Mouse (Mus musculus): ENCODE measurements at regions not wholly inside any gene's neighbourhood (a gene's known extent, or its start where the extent isn't known, plus 50 kb on each side); places are given as distances from the start of the nearest gene placed in this dataset.

- Histone ChIP-seq H3K9ac (ENCODE audit: insufficient read depth, low read depth) (no peak overlapping the region), H3K4me2 (ENCODE audit: insufficient read depth, low read depth, poor library complexity, severe bottlenecking) (no peak overlapping the region), H3K36me3 (replicated peaks in 1 of 2; ENCODE audit: control insufficient read depth in 1 of 2, insufficient read depth in 1 of 2, low read length in 1 of 2) (no peaks in the 10 kb centered on the region), H3K27me3 (replicated peaks) (peaks cover 2% of the 10 kb centered on the region), H3K27ac (ENCODE audit: insufficient read depth, low read depth) (no peak overlapping the region), H3K4me1 (ENCODE audit: control insufficient read depth in 1 of 2, insufficient read depth in 2 of 2) (peaks cover 16 to 48% of the 10 kb centered on the region in 2 experiments), H3K9me3 (replicated peaks; ENCODE audit: low read length) (no peaks in the 10 kb centered on the region), H3K79me2 (replicated peaks; ENCODE audit: control insufficient read depth, extremely low read depth, insufficient read depth, poor library complexity, severe bottlenecking) (no peaks in the 10 kb centered on the region), H3K4me3 (replicated peaks in 1 of 3; ENCODE audit: low read depth in 2 of 3, low read length in 2 of 3, poor library complexity in 1 of 3) (no peak overlapping the region)
- TF ChIP-seq PAX5 (IDR thresholded peaks at IDR 0.05; ENCODE audit: low read length) (no peak), POLR2AphosphoS2 (IDR thresholded peaks at IDR 0.05; ENCODE audit: low read depth, low read length) (no peak), ZKSCAN1 (IDR thresholded peaks at IDR 0.05; ENCODE audit: borderline replicate concordance, low read depth, low read length) (no peak), CTCF (conservative IDR thresholded peaks at IDR 0.05 in 1 of 2, IDR thresholded peaks at IDR 0.05 in 1 of 2; ENCODE audit: low read depth in 2 of 2, low read length in 2 of 2) (no peak), HCFC1 (IDR thresholded peaks at IDR 0.05; ENCODE audit: low read depth, low read length) (no peak), MXI1 (IDR thresholded peaks at IDR 0.05; ENCODE audit: low read depth, low read length) (no peak), ZC3H11A (IDR thresholded peaks at IDR 0.05; ENCODE audit: low read depth, low read length) (no peak), CHD2 (IDR thresholded peaks at IDR 0.05; ENCODE audit: low read length) (no peak), ZNF384 (IDR thresholded peaks at IDR 0.05; ENCODE audit: low read depth, low read length) (no peak), TBP (conservative IDR thresholded peaks at IDR 0.05; ENCODE audit: low read depth, low read length) (no peak), NRF1 (IDR thresholded peaks at IDR 0.05; ENCODE audit: low read depth, low read length) (no peak), USF1 (IDR thresholded peaks at IDR 0.05; ENCODE audit: low read depth, low read length) (no peak), MAZ (IDR thresholded peaks at IDR 0.05; ENCODE audit: low read depth, low read length) (no peak), GABPA (IDR thresholded peaks at IDR 0.05; ENCODE audit: insufficient replicate concordance, low read depth, low read length) (no peak), POLR2A (IDR thresholded peaks at IDR 0.05; ENCODE audit: low read depth, low read length) (no peak), RAD21 (IDR thresholded peaks at IDR 0.05; ENCODE audit: low read depth, low read length) (no peak), CHD1 (IDR thresholded peaks at IDR 0.05; ENCODE audit: low read depth, low read length) (no peak), NELFE (IDR thresholded peaks at IDR 0.05; ENCODE audit: low read depth, low read length) (no peak)
- in situ Hi-C loops (cut with MboI; ENCODE audit: low pct_ligation_motif_present, low pct_unique_long_range_greater_than_20kb, low sequenced_read_pairs) (no loop called here), dilution Hi-C loops (cut with MboI; ENCODE audit: extremely low pct_ligation_motif_present, extremely low pct_unique_long_range_greater_than_20kb, low sequenced_read_pairs) (no loop called here)
- no peak for DNase-seq (ENCODE audit: extremely low read depth)
These were observed 172.1 kb downstream of the Wdr11 start for GRCm38 (mm10) chr7:129763754-129764153.

- dilution Hi-C loops (cut with MboI; ENCODE audit: extremely low pct_ligation_motif_present, extremely low pct_unique_long_range_greater_than_20kb, low sequenced_read_pairs) (no loop called here), in situ Hi-C loops (cut with MboI; ENCODE audit: low pct_ligation_motif_present, low pct_unique_long_range_greater_than_20kb, low sequenced_read_pairs) (no loop called here)
- H3K27me3 ChIP-seq (replicated peaks), result peaks cover 2% of the 10 kb centered on the region
- H3K4me2 ChIP-seq (ENCODE audit: insufficient read depth, low read depth, poor library complexity, severe bottlenecking), result no peak overlapping the region
- H3K4me1 ChIP-seq (ENCODE audit: control insufficient read depth in 1 of 2, insufficient read depth in 2 of 2), result peaks cover 16 to 46% of the 10 kb centered on the region in 2 experiments
- H3K27ac ChIP-seq (ENCODE audit: insufficient read depth, low read depth), result no peak overlapping the region
- no peak overlapping the region for H3K9ac ChIP-seq (ENCODE audit: insufficient read depth, low read depth)
- no peak overlapping the region for H3K4me3 ChIP-seq (replicated peaks in 1 of 3; ENCODE audit: low read depth in 2 of 3, low read length in 2 of 3, poor library complexity in 1 of 3)
- TF ChIP-seq EP300 (IDR thresholded peaks at IDR 0.05; ENCODE audit: low read length) (no peak), MAX (IDR thresholded peaks at IDR 0.05; ENCODE audit: low read length) (no peak), PAX5 (IDR thresholded peaks at IDR 0.05; ENCODE audit: low read length) (no peak), UBTF (IDR thresholded peaks at IDR 0.05; ENCODE audit: low read depth, low read length) (no peak), E2F4 (IDR thresholded peaks at IDR 0.05; ENCODE audit: insufficient replicate concordance, low read depth, low read length) (no peak), NELFE (IDR thresholded peaks at IDR 0.05; ENCODE audit: low read depth, low read length) (no peak), BHLHE40 (IDR thresholded peaks at IDR 0.05; ENCODE audit: low read depth, low read length) (no peak), MXI1 (IDR thresholded peaks at IDR 0.05; ENCODE audit: low read depth, low read length) (no peak), RCOR1 (conservative IDR thresholded peaks at IDR 0.05; ENCODE audit: low read depth, low read length) (no peak), USF1 (IDR thresholded peaks at IDR 0.05; ENCODE audit: low read depth, low read length) (no peak), CTCF (conservative IDR thresholded peaks at IDR 0.05 in 1 of 2, IDR thresholded peaks at IDR 0.05 in 1 of 2; ENCODE audit: low read depth in 2 of 2, low read length in 2 of 2) (no peak), NRF1 (IDR thresholded peaks at IDR 0.05; ENCODE audit: low read depth, low read length) (no peak), ZKSCAN1 (IDR thresholded peaks at IDR 0.05; ENCODE audit: borderline replicate concordance, low read depth, low read length) (no peak), ETS1 (conservative IDR thresholded peaks at IDR 0.05; ENCODE audit: low read depth, low read length) (no peak)
- DNase-seq (ENCODE audit: extremely low read depth), result peak; percentile 21
- H3K9me3 ChIP-seq (replicated peaks; ENCODE audit: low read length), result no peaks in the 10 kb centered on the region
- no peaks in the 10 kb centered on the region for H3K36me3 ChIP-seq (replicated peaks in 1 of 2; ENCODE audit: control insufficient read depth in 1 of 2, insufficient read depth in 1 of 2, low read length in 1 of 2)
- no peaks in the 10 kb centered on the region for H3K79me2 ChIP-seq (replicated peaks; ENCODE audit: control insufficient read depth, extremely low read depth, insufficient read depth, poor library complexity, severe bottlenecking)
These were observed 172.8 kb downstream of the Wdr11 start for GRCm38 (mm10) chr7:129764456-129764970.

Measured in CH12.LX (cell line).